Mouse (Mus musculus): ENCODE measurements around the gene Commd1. TPM values are rescaled to one million over a fixed set of nuclear protein-coding genes. Genes with fewer than 3 reads are reported as not detected.

Gene Commd1
- polyA plus RNA-seq, 1 experiment: 104 TPM

GRCm38 (mm10) chr11:22982846-22983245 is 664 bp upstream of the Commd1 start:
- Histone ChIP-seq H3K36me3 (ENCODE audit: control insufficient read depth, insufficient read depth, low read length, poor library complexity, severe bottlenecking) (peaks cover 2% of the 10 kb centered on the region), H3K4me1 (ENCODE audit: control insufficient read depth, insufficient read depth, low read length) (no peaks in the 10 kb centered on the region), H3K27me3 (ENCODE audit: control insufficient read depth, insufficient read depth, low read length, poor library complexity, severe bottlenecking) (no peaks in the 10 kb centered on the region), H3K27ac (ENCODE audit: insufficient read depth, low read length) (no peak overlapping the region), H3K9me3 (replicated peaks; ENCODE audit: control insufficient read depth, insufficient read depth, low read length, poor library complexity, severe bottlenecking) (no peaks in the 10 kb centered on the region), H3K4me3 (ENCODE audit: low read depth, low read length) (no peak overlapping the region), H3K9ac (ENCODE audit: low read depth, poor library complexity, severe bottlenecking) (peak overlapping the region; percentile 50; the same call in 1 of the 2 replicates)
- TF ChIP-seq POLR2A (IDR thresholded peaks at IDR 0.05; ENCODE audit: insufficient read depth, low read length): no peak
- TF ChIP-seq EP300 (IDR thresholded peaks at IDR 0.05; ENCODE audit: insufficient read depth, low read depth, low read length): no peak

- Histone ChIP-seq H3K4me1 (ENCODE audit: control insufficient read depth, insufficient read depth, low read length) (no peaks in the 10 kb centered on the region), H3K27me3 (ENCODE audit: control insufficient read depth, insufficient read depth, low read length, poor library complexity, severe bottlenecking) (no peaks in the 10 kb centered on the region), H3K9me3 (replicated peaks; ENCODE audit: control insufficient read depth, insufficient read depth, low read length, poor library complexity, severe bottlenecking) (no peaks in the 10 kb centered on the region), H3K36me3 (ENCODE audit: control insufficient read depth, insufficient read depth, low read length, poor library complexity, severe bottlenecking) (peaks cover 13% of the 10 kb centered on the region), H3K9ac (ENCODE audit: low read depth, poor library complexity, severe bottlenecking) (peak overlapping the region; percentile 50), H3K27ac (ENCODE audit: insufficient read depth, low read length) (no peak overlapping the region; the same call in 1 of the 2 replicates), H3K4me3 (ENCODE audit: low read depth, low read length) (peak overlapping the region; percentile 71)
- no peak for TF ChIP-seq POLR2A (IDR thresholded peaks at IDR 0.05; ENCODE audit: insufficient read depth, low read length)
- no peak for TF ChIP-seq CTCF (IDR thresholded peaks at IDR 0.05; ENCODE audit: low read depth, low read length)
- no peak for TF ChIP-seq EP300 (IDR thresholded peaks at IDR 0.05; ENCODE audit: insufficient read depth, low read depth, low read length)
Observed at GRCm38 (mm10) chr11:22981543-22981950, 635 bp downstream of the Commd1 start.

- Histone ChIP-seq H3K27ac (ENCODE audit: insufficient read depth, low read length) (no peak overlapping the region), H3K9ac (ENCODE audit: low read depth, poor library complexity, severe bottlenecking) (peak overlapping the region; percentile 50), H3K9me3 (replicated peaks; ENCODE audit: control insufficient read depth, insufficient read depth, low read length, poor library complexity, severe bottlenecking) (no peaks in the 10 kb centered on the region), H3K4me1 (ENCODE audit: control insufficient read depth, insufficient read depth, low read length) (no peaks in the 10 kb centered on the region), H3K4me3 (ENCODE audit: low read depth, low read length) (peak overlapping the region; percentile 71), H3K27me3 (ENCODE audit: control insufficient read depth, insufficient read depth, low read length, poor library complexity, severe bottlenecking) (no peaks in the 10 kb centered on the region), H3K36me3 (ENCODE audit: control insufficient read depth, insufficient read depth, low read length, poor library complexity, severe bottlenecking) (peaks cover 18% of the 10 kb centered on the region)
- TF ChIP-seq EP300 (IDR thresholded peaks at IDR 0.05; ENCODE audit: insufficient read depth, low read depth, low read length): no peak
- no peak for TF ChIP-seq CTCF (IDR thresholded peaks at IDR 0.05; ENCODE audit: low read depth, low read length)
- no peak for TF ChIP-seq POLR2A (IDR thresholded peaks at IDR 0.05; ENCODE audit: insufficient read depth, low read length)
Observed at GRCm38 (mm10) chr11:22981041-22981440, 1.1 kb downstream of the Commd1 start.

- peaks cover 18% of the 10 kb centered on the region for H3K36me3 ChIP-seq (ENCODE audit: control insufficient read depth, insufficient read depth, low read length, poor library complexity, severe bottlenecking)
- H3K27me3 ChIP-seq (ENCODE audit: control insufficient read depth, insufficient read depth, low read length, poor library complexity, severe bottlenecking): no peaks in the 10 kb centered on the region
- H3K4me1 ChIP-seq (ENCODE audit: control insufficient read depth, insufficient read depth, low read length): no peaks in the 10 kb centered on the region
- H3K4me3 ChIP-seq (ENCODE audit: low read depth, low read length): no peak overlapping the region
- H3K9me3 ChIP-seq (replicated peaks; ENCODE audit: control insufficient read depth, insufficient read depth, low read length, poor library complexity, severe bottlenecking): peaks cover 2% of the 10 kb centered on the region; the same call in 1 of the 2 replicates
- H3K27ac ChIP-seq (ENCODE audit: insufficient read depth, low read length): no peak overlapping the region
- no peak overlapping the region for H3K9ac ChIP-seq (ENCODE audit: low read depth, poor library complexity, severe bottlenecking)
- no peak for TF ChIP-seq CTCF (IDR thresholded peaks at IDR 0.05; ENCODE audit: low read depth, low read length)
Observed at GRCm38 (mm10) chr11:22979221-22979620, 3.0 kb downstream of the Commd1 start.

- H3K4me3 ChIP-seq (ENCODE audit: low read depth, low read length): no peak overlapping the region
- H3K4me1 ChIP-seq (ENCODE audit: control insufficient read depth, insufficient read depth, low read length): no peaks in the 10 kb centered on the region
- H3K27me3 ChIP-seq (ENCODE audit: control insufficient read depth, insufficient read depth, low read length, poor library complexity, severe bottlenecking): no peaks in the 10 kb centered on the region
- peaks cover 7% of the 10 kb centered on the region; the same call in 1 of the 2 replicates for H3K9me3 ChIP-seq (replicated peaks; ENCODE audit: control insufficient read depth, insufficient read depth, low read length, poor library complexity, severe bottlenecking)
- H3K36me3 ChIP-seq (ENCODE audit: control insufficient read depth, insufficient read depth, low read length, poor library complexity, severe bottlenecking): peaks cover 20% of the 10 kb centered on the region
- H3K27ac ChIP-seq (ENCODE audit: insufficient read depth, low read length): no peak overlapping the region
- no peak overlapping the region for H3K9ac ChIP-seq (ENCODE audit: low read depth, poor library complexity, severe bottlenecking)
- TF ChIP-seq EP300 (IDR thresholded peaks at IDR 0.05; ENCODE audit: insufficient read depth, low read depth, low read length): no peak
- TF ChIP-seq POLR2A (IDR thresholded peaks at IDR 0.05; ENCODE audit: insufficient read depth, low read length): no peak
- no peak for TF ChIP-seq CTCF (IDR thresholded peaks at IDR 0.05; ENCODE audit: low read depth, low read length)
Observed at GRCm38 (mm10) chr11:22978711-22979110, 3.5 kb downstream of the Commd1 start.

- Histone ChIP-seq H3K27ac (ENCODE audit: insufficient read depth, low read length) (no peak overlapping the region), H3K4me1 (ENCODE audit: control insufficient read depth, insufficient read depth, low read length) (no peaks in the 10 kb centered on the region), H3K9ac (ENCODE audit: low read depth, poor library complexity, severe bottlenecking) (no peak overlapping the region), H3K9me3 (replicated peaks; ENCODE audit: control insufficient read depth, insufficient read depth, low read length, poor library complexity, severe bottlenecking) (peaks cover 10% of the 10 kb centered on the region; the same call in 1 of the 2 replicates), H3K4me3 (ENCODE audit: low read depth, low read length) (no peak overlapping the region), H3K36me3 (ENCODE audit: control insufficient read depth, insufficient read depth, low read length, poor library complexity, severe bottlenecking) (peaks cover 20% of the 10 kb centered on the region), H3K27me3 (ENCODE audit: control insufficient read depth, insufficient read depth, low read length, poor library complexity, severe bottlenecking) (no peaks in the 10 kb centered on the region)
- TF ChIP-seq EP300 (IDR thresholded peaks at IDR 0.05; ENCODE audit: insufficient read depth, low read depth, low read length) (no peak), POLR2A (IDR thresholded peaks at IDR 0.05; ENCODE audit: insufficient read depth, low read length) (no peak), CTCF (IDR thresholded peaks at IDR 0.05; ENCODE audit: low read depth, low read length) (no peak)
Observed at GRCm38 (mm10) chr11:22978215-22978614, 4.0 kb downstream of the Commd1 start.
